Mouse (Mus musculus): Measurements from ENCODE around the gene Mlf2.

DNA sequence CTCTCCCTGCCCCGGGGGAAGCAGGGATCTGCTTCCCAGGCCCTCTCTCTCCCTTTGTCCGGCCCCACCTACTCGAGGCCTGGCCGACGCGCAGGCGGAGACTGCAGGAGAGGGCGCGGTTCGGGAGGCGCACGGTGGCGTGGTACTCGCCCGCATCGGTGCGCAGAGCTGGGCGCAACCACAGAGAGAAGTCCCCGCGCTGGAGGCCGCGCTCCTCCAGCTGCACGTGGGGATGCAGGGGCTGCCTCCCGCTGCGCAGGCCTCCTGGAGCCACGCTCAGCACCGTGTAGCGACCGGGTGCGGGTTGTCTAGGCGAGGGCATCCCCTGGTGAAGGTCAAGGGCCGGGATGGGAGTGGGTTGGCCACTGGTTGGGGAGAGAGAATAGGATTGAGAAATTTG is 21.2 kb upstream of the Mlf2 start:
- TF ChIP-seq CTCF (IDR thresholded peaks at IDR 0.05; ENCODE audit: low read depth) (no peak), EP300 (IDR thresholded peaks at IDR 0.05; ENCODE audit: low read depth) (no peak)
